Mouse (Mus musculus): ENCODE measurements around the gene Cox6b2. TPM values are rescaled to one million over a fixed set of nuclear protein-coding genes. Genes with fewer than 3 reads are reported as not detected.
"Not testable (repeated sequence)": the region's sequence is repeated elsewhere in the genome, so short reads cannot be mapped to it uniquely, and the experiment has no call there.

Gene Cox6b2
- polyA plus RNA-seq (2016; fragmentation: Nextera tagmentation; extraction: Ambion mirVana): 27.3 and 33.4 TPM in 2 replicates

- Histone ChIP-seq H3K9ac (0 out of 2 replicates have a peak within 1 kb of the TSS, but pooled peaks have one; percentile 26), H3K27ac (no peak within 1 kb of the TSS), H3K27me3 (replicated peaks) (0 out of 2 replicates have a peak, but pooled peaks cover 4% of the 10 kb centered on the region), H3K9me3 (no peaks in the 10 kb centered on the region), H3K4me3 (peak within 1 kb of the TSS; percentile 33), H3K36me3 (peaks cover 4% of the 10 kb centered on the region; the same call in 1 of the 2 replicates), H3K4me2 (replicated peaks) (peak within 1 kb of the TSS; percentile 57), H3K4me1 (peaks cover 20% of the 10 kb centered on the region)
- WGBS: 3% methylated on average over 24 of the region's 24 CpGs
- peak; percentile 96 for ATAC-seq (ENCODE audit: low FRiP score, low read depth)
Measured at GRCm38 (mm10) chr7:4752821-4753570, at the start of gene Cox6b2. Gene Cox6b2, minus strand, starts transcription at chr7:4753094.

DNA sequence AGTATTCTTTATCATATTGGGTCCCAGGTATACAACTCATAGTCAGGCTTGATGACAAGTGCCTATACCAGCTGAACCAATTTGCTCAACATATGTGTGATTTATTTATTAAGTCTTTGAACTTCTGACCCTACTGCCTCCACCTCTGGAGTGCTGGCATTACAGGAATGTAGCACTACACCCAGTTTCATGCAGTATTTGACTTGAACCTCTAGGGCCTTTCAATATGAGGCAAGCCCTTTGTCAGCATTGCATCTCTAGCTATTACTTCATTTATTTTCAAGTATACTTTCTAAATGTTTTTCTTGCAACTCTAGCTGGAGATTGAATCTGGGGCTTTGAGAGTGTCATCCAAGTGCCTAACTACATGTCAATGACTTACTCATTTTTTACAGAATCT lies 49.4 kb upstream of the Cox6b2 start:
- Histone ChIP-seq H3K27me3 (replicated peaks) (no peaks in the 10 kb centered on the region), H3K36me3 (peaks cover 23% of the 10 kb centered on the region), H3K9ac (no peak overlapping the region), H3K27ac (no peak overlapping the region), H3K4me3 (no peak overlapping the region), H3K9me3 (no peaks in the 10 kb centered on the region), H3K4me2 (replicated peaks) (no peak overlapping the region), H3K4me1 (no peaks in the 10 kb centered on the region)
- ATAC-seq (ENCODE audit: low FRiP score, low read depth): no peak

DNA sequence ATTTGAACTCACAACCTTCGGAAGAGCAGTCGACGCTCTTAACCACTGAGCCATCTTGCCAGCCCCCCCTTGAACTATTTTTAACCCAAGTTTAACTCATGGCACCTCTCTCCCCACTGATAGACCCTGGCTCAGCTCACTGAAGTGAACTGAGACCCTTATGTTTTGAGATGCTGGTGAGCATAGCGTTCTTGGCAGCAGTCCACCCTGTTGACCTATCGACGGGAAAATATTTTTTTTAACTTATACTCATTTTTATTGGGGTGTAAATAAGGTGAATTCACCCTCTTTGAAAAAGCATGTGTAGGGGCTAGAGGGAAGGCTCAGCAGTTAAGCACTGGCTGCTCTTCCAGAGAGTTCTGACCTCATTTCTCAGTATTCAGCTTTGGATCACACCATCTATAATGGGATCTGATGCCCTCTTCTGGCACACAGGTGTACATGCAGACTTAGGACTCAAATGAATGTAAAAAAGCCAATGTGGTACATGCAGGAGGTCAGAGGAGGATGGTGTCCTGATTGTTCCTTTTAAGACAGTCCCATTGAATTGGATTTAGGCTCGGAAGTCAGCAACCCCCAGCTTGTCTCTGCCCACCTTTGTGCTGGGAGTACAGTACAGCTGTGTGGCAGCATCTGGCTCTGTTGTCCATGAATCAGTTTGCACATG lies 43.0 kb upstream of the Cox6b2 start:
- Histone ChIP-seq H3K27ac (no peak overlapping the region), H3K9ac (no peak overlapping the region), H3K36me3 (peaks cover 38% of the 10 kb centered on the region), H3K4me3 (no peak overlapping the region), H3K9me3 (no peaks in the 10 kb centered on the region), H3K27me3 (replicated peaks) (no peaks in the 10 kb centered on the region), H3K4me2 (replicated peaks) (no peak overlapping the region), H3K4me1 (peaks cover 14% of the 10 kb centered on the region)
- 75% methylated on average over 7 of the region's 7 CpGs for WGBS
- no peak for ATAC-seq (ENCODE audit: low FRiP score, low read depth)

DNA sequence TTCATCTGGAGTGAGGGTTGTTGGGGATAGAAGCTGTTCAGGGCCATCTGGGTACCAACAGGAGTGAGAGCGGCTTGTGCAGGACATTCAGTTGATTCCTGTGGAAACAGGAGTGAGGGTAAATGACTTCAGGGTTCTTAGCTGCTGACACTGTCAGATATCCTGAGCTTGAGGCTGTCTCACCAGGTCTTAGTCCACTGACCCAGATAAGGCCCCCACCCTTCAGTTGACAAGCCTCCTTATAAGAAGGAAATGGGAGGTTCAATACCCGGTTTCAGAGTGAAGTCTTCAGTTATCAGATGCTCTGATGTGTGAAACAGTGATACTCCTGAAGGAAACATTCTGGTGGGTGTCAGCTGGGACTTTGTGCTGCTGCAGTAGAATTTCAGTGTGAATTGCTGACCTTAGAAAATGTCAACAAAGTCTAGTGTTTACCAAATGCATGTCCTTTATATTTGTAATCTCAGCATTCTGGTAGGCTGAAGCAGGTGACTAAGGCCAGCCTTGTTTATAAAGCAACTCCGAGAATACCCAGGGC lies 41.8 kb upstream of the Cox6b2 start:
- Histone ChIP-seq H3K4me3 (peak overlapping the region; percentile 15), H3K4me2 (replicated peaks) (peak overlapping the region; percentile 85), H3K9me3 (no peaks in the 10 kb centered on the region), H3K9ac (no peak overlapping the region), H3K36me3 (peaks cover 38% of the 10 kb centered on the region), H3K27ac (no peak overlapping the region), H3K4me1 (peaks cover 14% of the 10 kb centered on the region), H3K27me3 (replicated peaks) (peaks cover 2% of the 10 kb centered on the region; the same call in 1 of the 2 replicates)
- ATAC-seq (ENCODE audit: low FRiP score, low read depth): no peak
- 87% methylated on average over 3 of the region's 3 CpGs for WGBS

DNA sequence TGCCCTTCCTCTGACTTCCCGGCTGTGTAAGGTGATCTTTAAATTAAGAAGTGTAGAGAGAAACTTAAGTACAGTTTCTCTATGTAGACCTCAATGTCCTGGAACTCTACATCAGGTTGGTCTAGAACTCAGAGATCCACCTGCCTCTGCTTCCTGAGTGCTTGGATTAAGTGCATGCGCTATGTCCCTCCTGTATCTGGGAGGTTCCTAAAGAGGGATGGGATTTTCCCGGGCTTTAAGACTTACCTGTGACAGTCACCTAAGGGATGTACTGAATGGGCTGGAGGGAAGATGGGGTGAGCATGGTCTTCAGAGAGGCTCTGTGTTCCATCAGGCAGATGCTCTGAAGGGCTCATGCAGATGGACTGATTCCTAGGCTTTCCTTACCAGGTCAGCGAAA lies 40.8 kb upstream of the Cox6b2 start:
- H3K27ac ChIP-seq: no peak overlapping the region
- no peaks in the 10 kb centered on the region for H3K9me3 ChIP-seq
- ATAC-seq (ENCODE audit: low FRiP score, low read depth): no peak
- peak overlapping the region; percentile 88 for H3K4me3 ChIP-seq
- peak overlapping the region; percentile 85 for H3K4me2 ChIP-seq (replicated peaks)
- peaks cover 38% of the 10 kb centered on the region for H3K36me3 ChIP-seq
- H3K27me3 ChIP-seq (replicated peaks): peaks cover 7% of the 10 kb centered on the region; the same call in 1 of the 2 replicates
- peaks cover 15% of the 10 kb centered on the region for H3K4me1 ChIP-seq
- WGBS: 44% methylated on average over 4 of the region's 4 CpGs
- peak overlapping the region; percentile 97 for H3K9ac ChIP-seq

- H3K4me3 ChIP-seq: peak overlapping the region; percentile 88
- peak overlapping the region; percentile 72; the same call in 1 of the 2 replicates for H3K27ac ChIP-seq
- WGBS: 1% methylated on average over 31 of the region's 31 CpGs
- peaks cover 38% of the 10 kb centered on the region for H3K36me3 ChIP-seq
- H3K9me3 ChIP-seq; H3K27me3 ChIP-seq (replicated peaks): not testable (repeated sequence)
- peak overlapping the region; percentile 85 for H3K4me2 ChIP-seq (replicated peaks)
- peak; percentile 6 for ATAC-seq (ENCODE audit: low FRiP score, low read depth)
- peaks cover 19% of the 10 kb centered on the region for H3K4me1 ChIP-seq
- H3K9ac ChIP-seq: peak overlapping the region; percentile 97
Measured at GRCm38 (mm10) chr7:4793248-4793647, 40.4 kb upstream of the Cox6b2 start.

DNA sequence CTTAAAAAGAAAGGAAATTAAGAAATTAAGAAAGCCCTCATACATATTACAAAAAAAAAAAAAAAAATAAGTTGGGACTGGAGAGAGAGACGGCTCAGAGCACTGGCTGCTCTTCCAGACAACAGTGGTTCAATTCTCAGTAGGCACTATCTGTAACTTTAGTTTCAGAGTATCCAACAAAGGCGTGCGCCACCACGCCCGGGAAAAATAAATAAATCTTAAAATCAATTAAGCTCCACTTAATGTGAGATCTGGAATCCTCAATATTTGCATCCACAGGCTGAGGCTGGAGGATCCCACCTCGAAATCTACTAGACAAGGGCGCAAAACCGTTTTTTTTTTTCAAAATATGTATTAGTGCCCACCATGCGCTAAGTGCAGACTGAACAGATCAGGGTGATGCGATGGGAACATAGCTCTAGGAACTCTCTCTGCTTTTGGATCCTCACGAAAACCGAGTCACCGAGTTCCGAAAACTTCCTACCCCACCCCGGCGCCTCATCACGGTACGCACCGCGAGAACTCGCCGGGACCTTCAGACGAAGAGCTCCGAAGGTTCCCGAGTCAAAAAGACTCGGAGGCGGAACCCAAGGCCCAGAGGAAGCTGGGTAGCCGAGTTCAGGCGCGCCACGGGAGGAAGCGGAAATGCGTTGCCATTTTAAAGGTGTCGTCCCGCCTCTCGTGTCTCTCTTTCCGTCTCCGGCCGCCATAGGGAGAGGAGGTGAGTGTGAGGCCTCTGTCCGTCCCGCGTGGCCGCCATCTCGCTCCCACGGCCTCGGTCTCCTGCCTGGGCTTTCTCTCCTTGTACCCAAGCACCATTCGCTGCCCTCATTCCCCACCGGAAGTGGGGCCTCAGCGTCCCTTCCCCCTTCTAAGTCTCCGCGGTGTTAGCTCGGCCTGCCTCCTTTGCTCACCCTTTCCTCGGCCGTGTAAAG lies 39.7 kb upstream of the Cox6b2 start, which contains the start of gene Rpl28:
Gene Rpl28, plus strand, starts transcription at position 597 of the 935 bp plus-strand sequence.
- Histone ChIP-seq H3K36me3 (peaks cover 36% of the 10 kb centered on the region), H3K4me1 (peaks cover 20% of the 10 kb centered on the region), H3K27ac (peak within 1 kb of the TSS; percentile 72), H3K27me3 (replicated peaks) (peaks cover 7% of the 10 kb centered on the region; the same call in 1 of the 2 replicates), H3K4me3 (peak within 1 kb of the TSS; percentile 88), H3K9ac (peak within 1 kb of the TSS; percentile 97), H3K4me2 (replicated peaks) (peak within 1 kb of the TSS; percentile 85), H3K9me3 (no peaks in the 10 kb centered on the region)
- 2% methylated on average over 50 of the region's 54 CpGs for WGBS
- peak; percentile 88 for ATAC-seq (ENCODE audit: low FRiP score, low read depth)

DNA sequence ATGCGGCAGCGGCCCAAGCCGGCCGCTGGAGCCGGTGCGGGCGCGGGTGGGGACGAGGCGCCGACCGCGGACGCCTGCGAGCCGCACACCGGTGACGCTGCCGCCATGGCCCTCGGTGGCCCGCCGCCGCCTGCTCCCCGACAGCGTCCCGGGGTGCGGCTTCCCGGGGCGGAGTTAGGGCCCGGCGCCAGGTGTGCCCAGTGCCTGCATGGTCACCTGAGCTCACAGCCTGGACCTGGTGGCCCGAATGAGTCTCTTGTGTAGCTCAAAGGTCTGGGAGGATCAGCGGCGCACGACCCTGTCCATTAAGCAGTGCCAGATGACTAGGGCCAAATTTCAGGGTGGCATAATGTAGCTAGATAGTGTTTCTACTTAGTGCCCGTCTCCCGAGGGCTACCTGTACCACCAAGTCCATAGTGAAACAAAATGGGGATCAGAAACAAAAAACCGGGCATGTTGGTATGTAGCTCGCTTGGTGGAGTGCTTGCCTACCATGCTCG lies 36.6 kb upstream of the Cox6b2 start, which contains the start of gene Tmem238:
Gene Tmem238, minus strand, starts transcription at position 221 of the 500 bp plus-strand sequence.
- 8% methylated on average over 40 of the region's 40 CpGs for WGBS
- Histone ChIP-seq H3K9me3 (no peaks in the 10 kb centered on the region), H3K9ac (peak within 1 kb of the TSS; percentile 72), H3K27ac (no peak within 1 kb of the TSS), H3K27me3 (replicated peaks) (peaks cover 7% of the 10 kb centered on the region; the same call in 1 of the 2 replicates), H3K4me3 (peak within 1 kb of the TSS; percentile 54), H3K36me3 (peaks cover 9% of the 10 kb centered on the region), H3K4me1 (peaks cover 16% of the 10 kb centered on the region), H3K4me2 (replicated peaks) (peak within 1 kb of the TSS; percentile 89)
- ATAC-seq (ENCODE audit: low FRiP score, low read depth): no peak; the same call in 1 of the 2 replicates

DNA sequence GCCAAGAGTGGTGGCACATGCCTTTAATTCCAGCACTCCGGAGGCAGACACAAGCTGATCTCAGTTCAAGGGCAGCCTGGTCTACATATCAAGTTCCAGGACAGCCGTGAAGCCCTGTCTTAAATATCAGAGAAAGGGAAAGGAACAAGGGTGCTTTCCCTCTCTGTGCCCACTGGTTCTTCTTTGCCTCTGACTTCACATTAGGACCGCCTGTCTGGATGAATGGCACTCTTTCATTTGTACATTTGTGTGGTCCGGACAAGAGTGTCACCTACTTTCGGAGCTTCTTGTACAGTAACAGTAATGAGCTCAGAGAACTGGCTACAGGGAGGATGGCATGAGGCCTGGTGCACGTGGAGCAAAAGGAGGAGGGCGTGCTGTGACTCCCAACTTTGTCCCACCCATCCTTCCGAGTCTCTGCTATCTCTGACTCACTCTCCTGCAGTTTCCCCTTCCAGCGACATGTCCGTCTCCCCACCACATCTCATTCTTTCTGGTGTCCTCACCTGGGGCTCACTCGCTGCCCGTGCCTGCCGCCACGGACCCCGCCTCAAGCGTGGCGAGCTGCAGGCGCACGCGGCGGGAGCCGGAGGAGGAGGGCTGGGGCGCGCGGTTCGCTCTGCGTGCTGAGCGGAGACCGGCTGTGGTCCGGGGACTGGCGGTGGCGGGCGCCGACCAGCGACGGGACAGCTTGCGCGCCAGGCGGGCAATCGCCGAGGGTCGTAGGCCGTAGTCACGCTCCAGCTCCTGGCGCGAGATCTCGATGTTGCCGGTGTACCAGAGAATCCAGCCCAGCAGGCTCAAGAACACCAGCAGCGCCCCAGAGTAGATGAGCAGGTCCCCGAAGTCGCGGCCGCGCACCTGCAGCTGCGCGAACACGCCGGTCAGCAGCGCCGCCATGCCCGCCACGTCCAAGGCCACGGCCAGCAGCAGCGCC lies 35.9 kb upstream of the Cox6b2 start:
- H3K27me3 ChIP-seq (replicated peaks): peaks cover 7% of the 10 kb centered on the region; the same call in 1 of the 2 replicates
- peaks cover 9% of the 10 kb centered on the region for H3K4me1 ChIP-seq
- no peaks in the 10 kb centered on the region for H3K9me3 ChIP-seq
- peak overlapping the region; percentile 54 for H3K4me3 ChIP-seq
- 2% methylated on average over 64 of the region's 64 CpGs for whole genome bisulfite sequencing
- no peak overlapping the region for H3K27ac ChIP-seq
- H3K36me3 ChIP-seq: peaks cover 1% of the 10 kb centered on the region; the same call in 1 of the 2 replicates
- H3K9ac ChIP-seq: peak overlapping the region; percentile 72
- ATAC-seq (ENCODE audit: low FRiP score, low read depth): peak; percentile 27
- peak overlapping the region; percentile 89 for H3K4me2 ChIP-seq (replicated peaks)

- Histone ChIP-seq H3K9ac (no peak overlapping the region), H3K4me3 (no peak overlapping the region), H3K27ac (no peak overlapping the region), H3K9me3 (no peaks in the 10 kb centered on the region), H3K4me1 (peaks cover 6% of the 10 kb centered on the region; the same call in 1 of the 2 replicates), H3K36me3 (no peaks in the 10 kb centered on the region), H3K27me3 (replicated peaks) (peaks cover 16% of the 10 kb centered on the region), H3K4me2 (replicated peaks) (no peak overlapping the region)
- ATAC-seq (ENCODE audit: low FRiP score, low read depth): no peak
- WGBS: 84% methylated on average over 14 of the region's 14 CpGs
Measured at GRCm38 (mm10) chr7:4783667-4784268, 30.9 kb upstream of the Cox6b2 start.
